Mouse (Mus musculus) cortical plate, adult 2 months (tissue): ENCODE results near the gene Tecta.

Source experiments
- CTCF ChIP-seq: fragments of 200-500 bp; IDR thresholded peaks from 2 replicates; pipeline ENCODE4 v1.5.1; 2011; ENCODE audit warnings: mild to moderate bottlenecking, control low read depth, low read length; ENCODE audit not compliant: insufficient read depth; ENCODE audit errors: extremely low read depth
- POLR2A ChIP-seq: fragments of 200-500 bp; IDR thresholded peaks from 2 replicates; pipeline ENCODE4 v1.6.1; 2011; ENCODE audit warnings: mild to moderate bottlenecking, low read length, control low read depth; ENCODE audit not compliant: insufficient read depth; ENCODE audit errors: extremely low read depth

DNA sequence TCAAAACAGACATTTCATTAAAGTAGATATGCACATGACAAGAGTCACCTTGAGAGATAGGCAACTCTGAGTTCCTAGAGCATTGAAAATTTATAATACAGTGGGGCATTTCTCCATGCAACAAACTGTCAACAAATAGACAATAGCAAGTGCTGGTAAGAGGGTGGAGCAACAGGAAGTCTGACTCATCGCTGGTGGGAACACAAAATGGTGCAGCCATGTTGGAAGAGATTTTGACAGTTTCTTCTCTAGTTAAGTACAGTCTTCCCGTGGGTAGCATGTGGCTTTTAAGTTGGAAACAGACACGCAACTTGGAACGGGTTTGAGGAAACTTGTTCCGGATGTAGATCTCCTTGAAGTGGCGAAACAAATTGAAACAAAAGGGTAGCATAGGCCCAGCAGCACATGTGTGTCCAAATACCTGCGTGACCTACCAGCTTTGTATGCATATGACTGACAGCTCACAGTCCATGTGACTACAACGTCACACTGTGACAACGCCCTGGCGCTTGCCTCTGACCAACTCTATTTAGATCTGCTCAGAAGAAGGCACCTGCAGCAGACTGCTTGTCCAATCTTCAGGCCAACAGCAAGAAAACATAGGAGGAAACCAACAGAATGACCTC, 103.3 kb downstream of the Tecta start:
- TF ChIP-seq CTCF (no peak), POLR2A (no peak)
